Mouse (Mus musculus) liver, embryonic 14.5 days (tissue): ENCODE results near the gene Qrich2. TPM values are rescaled to one million over a fixed set of nuclear protein-coding genes. Genes with fewer than 3 reads are reported as not detected.
"Not testable (repeated sequence)": the region's sequence is repeated elsewhere in the genome, so short reads cannot be mapped to it uniquely, and the experiment has no call there.

Experiments used
- ATAC-seq: fragments of 200-750 bp; cut with Nextera tagmentation; 2 replicates; pipeline ENCODE4 v1.8.0; 2017; ENCODE audit warnings: moderate number of reproducible peaks, mild to moderate bottlenecking, moderate library complexity; ENCODE audit not compliant: insufficient read depth
- DNase-seq, 3 experiments: peaks; one replicate each; pipeline ENCODE4 v3.0.0-alpha.2; 2012 to 2013; ENCODE audit warnings: low read depth in 3 of 3, low spot score in 3 of 3
- H3K27ac ChIP-seq: fragments of 300-500 bp; sonication (generic); 2 replicates; pipeline ENCODE4 v1.5.1; 2014; ENCODE audit warnings: moderate library complexity, mild to moderate bottlenecking, control low read depth, inconsistent platforms
- H3K27me3 ChIP-seq: fragments of 300-500 bp; sonication (generic); 2 replicates; pipeline ENCODE4 v1.6.1; 2014; ENCODE audit warnings: mild to moderate bottlenecking, low read length, moderate library complexity; ENCODE audit not compliant: control insufficient read depth, insufficient read depth
- H3K36me3 ChIP-seq: fragments of 300-500 bp; sonication (generic); replicated peaks from 2 replicates; pipeline ENCODE4 v1.6.1; 2014; ENCODE audit warnings: low read depth; ENCODE audit not compliant: control insufficient read depth, insufficient read depth
- H3K4me1 ChIP-seq, 2 experiments: fragments of 200-500 bp in 1 of 2; fragments of 300-500 bp in 1 of 2; sonication (generic) in 1 of 2; replicated peaks; 2 replicates each; pipeline ENCODE4 v1.6.1; 2012 to 2014; ENCODE audit warnings: antibody characterized with exemption in 1 of 2, inconsistent platforms in 1 of 2, low read length in 1 of 2; ENCODE audit not compliant: control insufficient read depth in 2 of 2, insufficient read depth in 2 of 2
- H3K4me2 ChIP-seq: fragments of 300-500 bp; sonication (generic); 2 replicates; pipeline ENCODE4 v1.6.1; 2014; ENCODE audit warnings: low read depth, mild to moderate bottlenecking, control low read depth, moderate library complexity
- H3K4me3 ChIP-seq, 2 experiments: fragments of 200-500 bp in 1 of 2; fragments of 300-500 bp in 1 of 2; sonication (generic) in 1 of 2; 2 replicates each; pipeline ENCODE4 v1.5.1; 2012 to 2014; ENCODE audit warnings: low read depth in 2 of 2, low read length in 2 of 2, mild to moderate bottlenecking in 2 of 2, control low read depth in 1 of 2, inconsistent platforms in 1 of 2, moderate library complexity in 1 of 2; ENCODE audit not compliant: insufficient read depth in 1 of 2
- H3K9ac ChIP-seq: fragments of 300-500 bp; sonication (generic); replicated peaks from 2 replicates; pipeline ENCODE4 v1.6.1; 2014; ENCODE audit warnings: mild to moderate bottlenecking, control low read depth, moderate library complexity
- H3K9me3 ChIP-seq: fragments of 300-500 bp; sonication (generic); 2 replicates; pipeline ENCODE4 v1.6.1; 2016; ENCODE audit warnings: low read length, mixed read lengths; ENCODE audit not compliant: control insufficient read depth
- CTCF ChIP-seq: IDR thresholded peaks from 2 replicates; pipeline ENCODE4 v1.5.1; 2016; ENCODE audit warnings: antibody characterized with exemption, low read depth, control low read depth
- EP300 ChIP-seq: IDR thresholded peaks from 2 replicates; pipeline ENCODE4 v1.6.1; 2016; ENCODE audit warnings: antibody characterized with exemption, low read depth
- WGBS: fragments of 180-500 bp; shearing (Covaris S2); extraction: QIAGEN DNeasy Blood & Tissue Kit; methylation state at CpG from one replicate; pipeline ENCODE4 v1.1.7; 2014; ENCODE audit not compliant: insufficient replicate concordance; 5-methylcytosine and 5-hydroxymethylcytosine counted together
- polyA plus RNA-seq, 2 experiments: library from polyadenylated mRNA; depleted of rRNA in 1 of 2; stranded (reverse) in 1 of 2; unstranded in 1 of 2; fragments of >200 nt; fragmentation: Nextera tagmentation in 1 of 2; extraction: Ambion mirVana in 1 of 2; gene quantifications; 2 replicates each; pipeline versions ENCODE4 v1.2.1 to v1.2.3; 2012 to 2014

Qrich2 gene
- polyA plus RNA-seq, 2 experiments = 0.01 to 0.08 TPM

GRCm38 (mm10) chr11:116493795-116494252 lies 27.8 kb upstream of the Qrich2 start, which contains the start of gene Prpsap1:
Prpsap1 (minus strand) TSS chr11:116494202.
- peak; percentile 97 for TF ChIP-seq CTCF
- TF ChIP-seq EP300 = no peak
- Histone ChIP-seq H3K27ac (no peak within 1 kb of the TSS), H3K4me1 (peaks cover 3 to 15% of the 10 kb centered on the region in 2 experiments), H3K9ac (no peak within 1 kb of the TSS), H3K4me2 (no peak within 1 kb of the TSS), H3K9me3 (no peaks in the 10 kb centered on the region), H3K27me3 (no peaks in the 10 kb centered on the region), H3K4me3 (no peak within 1 kb of the TSS), H3K36me3 (no peaks in the 10 kb centered on the region)
- WGBS = 23% methylated on average over 4 of the region's 4 CpGs
- no peak for ATAC-seq
- DNase-seq = peak; percentile 53 to 64 (median 57)

GRCm38 (mm10) chr11:116493191-116493590 lies 27.1 kb upstream of the Qrich2 start:
- no peaks in the 10 kb centered on the region for H3K27me3 ChIP-seq
- TF ChIP-seq CTCF (no peak), EP300 (no peak)
- H3K9me3 ChIP-seq = no peaks in the 10 kb centered on the region
- H3K4me1 ChIP-seq = peaks cover 5 to 15% of the 10 kb centered on the region in 2 experiments
- ATAC-seq = no peak
- no peak for DNase-seq
- no peak overlapping the region for H3K27ac ChIP-seq
- H3K4me2 ChIP-seq = no peak overlapping the region
- H3K36me3 ChIP-seq = no peaks in the 10 kb centered on the region
- WGBS = 51% methylated on average over 5 of the region's 5 CpGs
- H3K9ac ChIP-seq = no peak overlapping the region
- H3K4me3 ChIP-seq = no peak overlapping the region

- ATAC-seq, DNase-seq, H3K4me2 ChIP-seq, H3K36me3 ChIP-seq, H3K27me3 ChIP-seq, H3K4me3 ChIP-seq, H3K27ac ChIP-seq, H3K9ac ChIP-seq, H3K9me3 ChIP-seq: not testable (repeated sequence)
- H3K4me1 ChIP-seq = peaks cover 5 to 15% of the 10 kb centered on the region in 2 experiments
- WGBS = 60% methylated on average over 1 of the region's 1 CpGs
Observed at GRCm38 (mm10) chr11:116492507-116492906, 26.5 kb upstream of the Qrich2 start.

GRCm38 (mm10) chr11:116491338-116491737 lies 25.3 kb upstream of the Qrich2 start:
- H3K27ac ChIP-seq = no peak overlapping the region
- DNase-seq = no peak
- H3K36me3 ChIP-seq = no peaks in the 10 kb centered on the region
- H3K4me2 ChIP-seq = peak overlapping the region; percentile 71
- H3K4me1 ChIP-seq = peaks cover 5 to 11% of the 10 kb centered on the region in 2 experiments
- no peak overlapping the region for H3K4me3 ChIP-seq
- no peak for ATAC-seq
- H3K9me3 ChIP-seq = no peaks in the 10 kb centered on the region
- H3K27me3 ChIP-seq = no peaks in the 10 kb centered on the region
- TF ChIP-seq CTCF = peak; percentile 20; the same call in 1 of the 2 replicates
- no peak for TF ChIP-seq EP300
- H3K9ac ChIP-seq = no peak overlapping the region
- 57% methylated on average over 6 of the region's 6 CpGs for WGBS

- H3K27me3 ChIP-seq = no peaks in the 10 kb centered on the region
- peak; percentile 91 for ATAC-seq
- peak overlapping the region; percentile 69 for H3K9ac ChIP-seq
- no peaks in the 10 kb centered on the region for H3K9me3 ChIP-seq
- H3K4me1 ChIP-seq = peaks cover 5 to 11% of the 10 kb centered on the region in 2 experiments
- H3K4me3 ChIP-seq = peak overlapping the region; percentile 75 to 77
- H3K36me3 ChIP-seq = no peaks in the 10 kb centered on the region; the same call in 1 of the 2 replicates
- no peak for TF ChIP-seq CTCF
- peak; percentile 76 to 79 (median 79) for DNase-seq
- peak overlapping the region; percentile 71 for H3K4me2 ChIP-seq
- H3K27ac ChIP-seq = peak overlapping the region; percentile 63
- under 1% methylated on average over 62 of the region's 62 CpGs for WGBS
Observed at GRCm38 (mm10) chr11:116490232-116491107, 24.4 kb upstream of the Qrich2 start.
